Mouse (Mus musculus): ENCODE data around the gene Cish.

- no peak for TF ChIP-seq POLR2A (IDR thresholded peaks at IDR 0.05; ENCODE audit: borderline replicate concordance, control insufficient read depth, low read depth, low read length)
- TF ChIP-seq CTCF (IDR thresholded peaks at IDR 0.05; ENCODE audit: control insufficient read depth, insufficient read depth, low read length) = no peak
These were observed 53.5 kb downstream of the Cish start for GRCm38 (mm10) chr9:107349321-107349720.

Measured in bone marrow, adult 2 months (tissue).